Mouse (Mus musculus) embryo, embryonic 10.5 days (tissue): ENCODE measurements at regions not wholly inside any gene's neighbourhood (a gene's known extent, or its start where the extent isn't known, plus 50 kb on each side); places are given as distances from the start of the nearest gene placed in this dataset.

ENCODE experiments used
- DNase-seq: peaks from one replicate; pipeline ENCODE4 v3.0.0-alpha.2; 2015; ENCODE audit warnings: low spot score

- DNase-seq, result no peak
Measured at GRCm38 (mm10) chr15:62332129-62332528, 1409.3 kb upstream of the A1bg start.

GRCm38 (mm10) chr15:62331138-62331800 lies 1408.5 kb upstream of the A1bg start:
- DNase-seq, result no peak

GRCm38 (mm10) chr15:62328920-62329319 lies 1406.1 kb upstream of the A1bg start:
- DNase-seq, result peak; percentile 66

- peak; percentile 32 for DNase-seq
Measured at GRCm38 (mm10) chr15:62328305-62328881, 1405.6 kb upstream of the A1bg start.

- DNase-seq, result no peak
Measured at GRCm38 (mm10) chr15:62327481-62327880, 1404.7 kb upstream of the A1bg start.

- no peak for DNase-seq
Measured at GRCm38 (mm10) chr15:62326524-62326923, 1403.7 kb upstream of the A1bg start.

- no peak for DNase-seq
Measured at GRCm38 (mm10) chr15:62325451-62326290, 1402.9 kb upstream of the A1bg start.

GRCm38 (mm10) chr15:62320966-62321365 lies 1398.2 kb upstream of the A1bg start:
- peak; percentile 7 for DNase-seq

GRCm38 (mm10) chr15:62314449-62314848 lies 1391.6 kb upstream of the A1bg start:
- DNase-seq, result peak; percentile 18

- no peak for DNase-seq
Measured at GRCm38 (mm10) chr15:62302233-62302632, 1379.4 kb upstream of the A1bg start.

GRCm38 (mm10) chr15:62301567-62301966 lies 1378.8 kb upstream of the A1bg start:
- no peak for DNase-seq

- no peak for DNase-seq
Measured at GRCm38 (mm10) chr15:62297138-62297537, 1374.3 kb upstream of the A1bg start.

GRCm38 (mm10) chr15:62295233-62295927 lies 1372.6 kb upstream of the A1bg start:
- DNase-seq, result peak; percentile 38

GRCm38 (mm10) chr15:62294786-62295185 lies 1372.0 kb upstream of the A1bg start:
- no peak for DNase-seq

- DNase-seq, result no peak
Measured at GRCm38 (mm10) chr15:62292876-62293275, 1370.1 kb upstream of the A1bg start.

GRCm38 (mm10) chr15:62290687-62291086 lies 1367.9 kb upstream of the A1bg start:
- DNase-seq, result no peak

GRCm38 (mm10) chr15:62286666-62287655 lies 1364.1 kb upstream of the A1bg start:
- peak; percentile 37 for DNase-seq

- no peak for DNase-seq
Measured at GRCm38 (mm10) chr15:62284606-62285531, 1362.1 kb upstream of the A1bg start.

- DNase-seq, result no peak
Measured at GRCm38 (mm10) chr15:62283661-62284429, 1361.0 kb upstream of the A1bg start.
